Mouse (Mus musculus) midbrain, embryonic 11.5 days (tissue): ENCODE data around the gene Trip6. TPM values are rescaled to one million over a fixed set of nuclear protein-coding genes. Genes with fewer than 3 reads are reported as not detected.
A peak's percentile ranks its signal among the peaks of the same experiment; 100 is the strongest.

Experiments used
- ATAC-seq: fragments of 200-750 bp; cut with Nextera tagmentation; 2 replicates; pipeline ENCODE4 v1.8.0; 2017; ENCODE audit warnings: moderate TSS enrichment, moderate library complexity; ENCODE audit not compliant: low FRiP score
- DNase-seq: peaks from one replicate; pipeline ENCODE4 v3.0.0; 2015; ENCODE audit warnings: low spot score; ENCODE audit errors: missing footprints
- H3K27ac ChIP-seq: fragments of 300-500 bp; sonication (generic); 2 replicates; pipeline ENCODE4 v1.5.1; 2014; ENCODE audit warnings: low read depth, low read length
- H3K27me3 ChIP-seq: fragments of 300-500 bp; sonication (generic); 2 replicates; pipeline ENCODE4 v1.6.1; 2014; ENCODE audit warnings: mild to moderate bottlenecking, low read length, moderate library complexity, mixed read lengths; ENCODE audit not compliant: control insufficient read depth, insufficient read depth
- H3K36me3 ChIP-seq: fragments of 300-500 bp; sonication (generic); 2 replicates; pipeline ENCODE4 v1.6.1; 2014; ENCODE audit warnings: mild to moderate bottlenecking, low read length, moderate library complexity, mixed read lengths; ENCODE audit not compliant: control insufficient read depth, insufficient read depth
- H3K4me1 ChIP-seq: fragments of 300-500 bp; sonication (generic); 2 replicates; pipeline ENCODE4 v1.6.1; 2014; ENCODE audit warnings: low read length; ENCODE audit not compliant: control insufficient read depth, insufficient read depth
- H3K4me2 ChIP-seq: fragments of 300-500 bp; sonication (generic); 2 replicates; pipeline ENCODE4 v1.6.1; 2014; ENCODE audit warnings: mild to moderate bottlenecking, moderate library complexity
- H3K4me3 ChIP-seq: fragments of 300-500 bp; sonication (generic); 2 replicates; pipeline ENCODE4 v1.5.1; 2014; ENCODE audit warnings: low read depth, low read length
- H3K9ac ChIP-seq: fragments of 300-500 bp; sonication (generic); 2 replicates; pipeline ENCODE4 v1.6.1; 2014; ENCODE audit warnings: low read length
- H3K9me3 ChIP-seq: fragments of 300-500 bp; sonication (generic); 2 replicates; pipeline ENCODE4 v1.6.1; 2016; ENCODE audit warnings: low read length; ENCODE audit not compliant: control insufficient read depth
- WGBS: fragments of 180-500 bp; shearing (Covaris S2); extraction: QIAGEN DNeasy Blood & Tissue Kit; methylation state at CpG from one replicate; pipeline ENCODE4 v1.1.7; 2014; 5-methylcytosine and 5-hydroxymethylcytosine counted together
- polyA plus RNA-seq: library from polyadenylated mRNA; unstranded; fragments of >200 nt; fragmentation: Nextera tagmentation; extraction: Ambion mirVana; gene quantifications from 2 replicates; pipeline ENCODE4 v1.2.1, GENCODE M21; 2014

Gene Trip6
- 28.0 and 34.1 TPM in 2 replicates for polyA plus RNA-seq

GRCm38 (mm10) chr5:137314193-137315083 is at the start of gene Trip6:
Gene Trip6, minus strand, starts transcription at chr5:137314404.
- Histone ChIP-seq H3K4me1 (peaks cover 28% of the 10 kb centered on the region), H3K9ac (peak within 1 kb of the TSS; percentile 86), H3K36me3 (peaks cover 5% of the 10 kb centered on the region), H3K4me3 (peak within 1 kb of the TSS; percentile 57), H3K9me3 (no peaks in the 10 kb centered on the region), H3K27ac (peak within 1 kb of the TSS; percentile 67), H3K27me3 (no peaks in the 10 kb centered on the region), H3K4me2 (peak within 1 kb of the TSS; percentile 84)
- ATAC-seq (peak; percentile 92), DNase-seq (peak; percentile 99)
- 11% methylated on average over 30 of the region's 30 CpGs for WGBS

GRCm38 (mm10) chr5:137358382-137358781 is 44.2 kb upstream of the Trip6 start:
- no peak overlapping the region for H3K27ac ChIP-seq
- H3K36me3 ChIP-seq: peaks cover 60% of the 10 kb centered on the region
- H3K9ac ChIP-seq: no peak overlapping the region
- no peaks in the 10 kb centered on the region for H3K4me1 ChIP-seq
- ATAC-seq (no peak), DNase-seq (no peak)
- 44% methylated on average over 7 of the region's 7 CpGs for WGBS
- no peak overlapping the region for H3K4me2 ChIP-seq
- no peaks in the 10 kb centered on the region for H3K27me3 ChIP-seq
- H3K9me3 ChIP-seq: no peaks in the 10 kb centered on the region
- H3K4me3 ChIP-seq: no peak overlapping the region

GRCm38 (mm10) chr5:137354091-137354490 is 39.9 kb upstream of the Trip6 start:
- no peaks in the 10 kb centered on the region for H3K9me3 ChIP-seq
- ATAC-seq (no peak), DNase-seq (no peak)
- no peak overlapping the region for H3K27ac ChIP-seq
- peaks cover 31% of the 10 kb centered on the region for H3K36me3 ChIP-seq
- H3K4me2 ChIP-seq: no peak overlapping the region
- H3K4me1 ChIP-seq: peaks cover 22% of the 10 kb centered on the region
- no peak overlapping the region for H3K4me3 ChIP-seq
- no peaks in the 10 kb centered on the region for H3K27me3 ChIP-seq
- 87% methylated on average over 17 of the region's 17 CpGs for WGBS
- no peak overlapping the region for H3K9ac ChIP-seq

- H3K9me3 ChIP-seq: no peaks in the 10 kb centered on the region
- H3K9ac ChIP-seq: peak overlapping the region; percentile 96
- H3K4me2 ChIP-seq: peak overlapping the region; percentile 90
- H3K36me3 ChIP-seq: peaks cover 22% of the 10 kb centered on the region
- 21% methylated on average over 16 of the region's 16 CpGs for WGBS
- ATAC-seq (no peak), DNase-seq (no peak)
- H3K27me3 ChIP-seq: no peaks in the 10 kb centered on the region
- peak overlapping the region; percentile 89 for H3K4me3 ChIP-seq
- peaks cover 35% of the 10 kb centered on the region for H3K4me1 ChIP-seq
- no peak overlapping the region for H3K27ac ChIP-seq
Measured at GRCm38 (mm10) chr5:137352011-137352975, 38.1 kb upstream of the Trip6 start.

- WGBS: 12% methylated on average over 4 of the region's 4 CpGs
- H3K4me3 ChIP-seq: peak overlapping the region; percentile 89
- H3K9me3 ChIP-seq: no peaks in the 10 kb centered on the region
- no peak overlapping the region for H3K27ac ChIP-seq
- ATAC-seq (no peak), DNase-seq (peak; percentile 88)
- peaks cover 20% of the 10 kb centered on the region for H3K36me3 ChIP-seq
- peaks cover 35% of the 10 kb centered on the region for H3K4me1 ChIP-seq
- no peaks in the 10 kb centered on the region for H3K27me3 ChIP-seq
- peak overlapping the region; percentile 96 for H3K9ac ChIP-seq
- peak overlapping the region; percentile 90 for H3K4me2 ChIP-seq
Measured at GRCm38 (mm10) chr5:137351394-137351793, 37.2 kb upstream of the Trip6 start.

- Histone ChIP-seq H3K9ac (peak overlapping the region; percentile 96), H3K4me3 (peak overlapping the region; percentile 89), H3K4me2 (peak overlapping the region; percentile 90), H3K4me1 (peaks cover 35% of the 10 kb centered on the region), H3K27me3 (no peaks in the 10 kb centered on the region), H3K9me3 (no peaks in the 10 kb centered on the region), H3K27ac (no peak overlapping the region; the same call in 1 of the 2 replicates), H3K36me3 (peaks cover 16% of the 10 kb centered on the region)
- ATAC-seq (no peak), DNase-seq (peak; percentile 89)
- 0% methylated on average over 8 of the region's 8 CpGs for WGBS
Measured at GRCm38 (mm10) chr5:137351058-137351380, 36.8 kb upstream of the Trip6 start.

GRCm38 (mm10) chr5:137350205-137351057 is 36.2 kb upstream of the Trip6 start:
- Histone ChIP-seq H3K9ac (peak overlapping the region; percentile 96), H3K4me1 (peaks cover 35% of the 10 kb centered on the region), H3K36me3 (peaks cover 11% of the 10 kb centered on the region), H3K4me3 (peak overlapping the region; percentile 89), H3K27me3 (no peaks in the 10 kb centered on the region), H3K27ac (peak overlapping the region; percentile 79), H3K9me3 (no peaks in the 10 kb centered on the region), H3K4me2 (peak overlapping the region; percentile 90)
- ATAC-seq (peak; percentile 65), DNase-seq (peak; percentile 94)
- under 1% methylated on average over 55 of the region's 55 CpGs for WGBS

- H3K9me3 ChIP-seq: no peaks in the 10 kb centered on the region
- H3K4me3 ChIP-seq: peak within 1 kb of the TSS; percentile 89
- H3K27ac ChIP-seq: peak within 1 kb of the TSS; percentile 83
- no peaks in the 10 kb centered on the region for H3K27me3 ChIP-seq
- peaks cover 9% of the 10 kb centered on the region for H3K36me3 ChIP-seq
- DNase-seq (peak; percentile 98), ATAC-seq (peak; percentile 94)
- peaks cover 37% of the 10 kb centered on the region for H3K4me1 ChIP-seq
- H3K4me2 ChIP-seq: peak within 1 kb of the TSS; percentile 90
- H3K9ac ChIP-seq: peak within 1 kb of the TSS; percentile 96
- WGBS: under 1% methylated on average over 32 of the region's 32 CpGs
Measured at GRCm38 (mm10) chr5:137349384-137350204, 35.4 kb upstream of the Trip6 start, which contains the start of gene Ephb4. Gene Ephb4, plus strand, starts transcription at chr5:137350109.
